Mouse (Mus musculus): ENCODE data around the gene Bnipl. TPM values are rescaled to one million over a fixed set of nuclear protein-coding genes. Genes with fewer than 3 reads are reported as not detected.

The Bnipl gene
- polyA plus RNA-seq, 1 experiment from 2014 or later: 2.1 TPM

DNA sequence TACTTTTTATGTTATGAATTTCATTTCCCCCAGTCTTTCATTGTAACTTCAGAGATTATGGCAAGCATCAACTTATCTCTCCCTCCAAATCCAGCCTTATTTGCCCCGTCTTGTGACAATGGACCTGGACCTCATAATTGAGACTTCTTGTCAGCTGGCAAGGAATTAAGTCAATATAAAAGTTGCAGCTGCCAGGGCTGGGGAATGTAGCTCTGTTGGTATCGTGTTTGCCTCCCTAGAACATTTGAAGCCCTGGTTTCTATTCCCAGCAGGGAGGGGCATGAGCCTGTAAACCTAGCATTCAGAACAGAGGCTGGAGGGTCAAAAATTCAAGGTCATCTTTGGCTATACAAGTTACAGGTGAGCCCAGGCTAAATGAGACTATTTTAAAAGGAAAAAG, 55.2 kb downstream of the Bnipl start:
- H3K36me3 ChIP-seq (ENCODE audit: control insufficient read depth, insufficient read depth, low read length): peaks cover 59% of the 10 kb centered on the region
- H3K4me1 ChIP-seq (ENCODE audit: control insufficient read depth, insufficient read depth, low read length): no peaks in the 10 kb centered on the region; the same call in 1 of the 2 replicates
- no peak overlapping the region for H3K4me2 ChIP-seq (replicated peaks; ENCODE audit: low read depth, low read length)
- no peak overlapping the region for H3K27ac ChIP-seq (ENCODE audit: low read depth, low read length)
- H3K4me3 ChIP-seq (ENCODE audit: low read length): no peak overlapping the region
- ATAC-seq (ENCODE audit: low FRiP score, low TSS enrichment): no peak
- no peak overlapping the region for H3K9ac ChIP-seq (ENCODE audit: low read depth, low read length)
- no peaks in the 10 kb centered on the region for H3K9me3 ChIP-seq (ENCODE audit: control insufficient read depth, low read length)
- no peaks in the 10 kb centered on the region for H3K27me3 ChIP-seq (ENCODE audit: control insufficient read depth, insufficient read depth, low read length)
- WGBS: 85% methylated on average over 2 of the region's 2 CpGs

GRCm38 (mm10) chr3:95194721-95195135, 56.3 kb downstream of the Bnipl start:
- ATAC-seq (ENCODE audit: low FRiP score, low TSS enrichment): no peak
- Histone ChIP-seq H3K27ac (ENCODE audit: low read depth, low read length) (no peak overlapping the region), H3K4me1 (ENCODE audit: control insufficient read depth, insufficient read depth, low read length) (no peaks in the 10 kb centered on the region), H3K9me3 (ENCODE audit: control insufficient read depth, low read length) (no peaks in the 10 kb centered on the region), H3K27me3 (ENCODE audit: control insufficient read depth, insufficient read depth, low read length) (no peaks in the 10 kb centered on the region), H3K9ac (ENCODE audit: low read depth, low read length) (no peak overlapping the region), H3K4me3 (ENCODE audit: low read length) (no peak overlapping the region), H3K4me2 (replicated peaks; ENCODE audit: low read depth, low read length) (no peak overlapping the region), H3K36me3 (ENCODE audit: control insufficient read depth, insufficient read depth, low read length) (peaks cover 59% of the 10 kb centered on the region)
- WGBS: 80% methylated on average over 6 of the region's 6 CpGs

Other genes with a start within 250 kb of the Bnipl start
- gene Zfp687, start 235.7 kb downstream of the Bnipl start, polyA plus RNA-seq (2014; fragmentation: Nextera tagmentation; extraction: Ambion mirVana): 28.7 and 38.1 TPM in 2 replicates
- 261 and 286 TPM in 2 replicates for gene Psmd4, start 208.6 kb downstream of the Bnipl start, polyA plus RNA-seq (2014; fragmentation: Nextera tagmentation; extraction: Ambion mirVana)
- 16.9 and 22.8 TPM in 2 replicates for gene Pip5k1a, start 144.3 kb downstream of the Bnipl start, polyA plus RNA-seq (2014; fragmentation: Nextera tagmentation; extraction: Ambion mirVana)
- gene Vps72, start 140.2 kb downstream of the Bnipl start, polyA plus RNA-seq (2014; fragmentation: Nextera tagmentation; extraction: Ambion mirVana): 182 and 190 TPM in 2 replicates
- gene Tmod4, start 126.7 kb downstream of the Bnipl start, polyA plus RNA-seq (2014; fragmentation: Nextera tagmentation; extraction: Ambion mirVana): 1.5 and 1.7 TPM in 2 replicates
- gene Scnm1, start 117.2 kb downstream of the Bnipl start, polyA plus RNA-seq (2014; fragmentation: Nextera tagmentation; extraction: Ambion mirVana): 69.6 and 84.7 TPM in 2 replicates
- gene Lysmd1, start 117.1 kb downstream of the Bnipl start, polyA plus RNA-seq (2014; fragmentation: Nextera tagmentation; extraction: Ambion mirVana): 6.9 and 9.1 TPM in 2 replicates
- gene Tnfaip8l2, start 108.8 kb downstream of the Bnipl start, polyA plus RNA-seq (2014; fragmentation: Nextera tagmentation; extraction: Ambion mirVana): 2.1 TPM in 2 replicates
- gene Sema6c, start 90.7 kb downstream of the Bnipl start, polyA plus RNA-seq (2014; fragmentation: Nextera tagmentation; extraction: Ambion mirVana): 5.3 and 5.8 TPM in 2 replicates
- 9.7 and 15.4 TPM in 2 replicates for gene Gabpb2, start 33.3 kb downstream of the Bnipl start, polyA plus RNA-seq (2014; fragmentation: Nextera tagmentation; extraction: Ambion mirVana)
- 109 and 113 TPM in 2 replicates for gene Cdc42se1, start 22.5 kb downstream of the Bnipl start, polyA plus RNA-seq (2014; fragmentation: Nextera tagmentation; extraction: Ambion mirVana)
- 18.5 and 19.1 TPM in 2 replicates for gene Mllt11, start 19.0 kb downstream of the Bnipl start, polyA plus RNA-seq (2014; fragmentation: Nextera tagmentation; extraction: Ambion mirVana)
- gene Gm128, start 9.6 kb downstream of the Bnipl start, polyA plus RNA-seq (2014; fragmentation: Nextera tagmentation; extraction: Ambion mirVana): 0.19 and 0.57 TPM in 2 replicates
- 33.0 and 40.9 TPM in 2 replicates for gene Mindy1, start 30.2 kb upstream of the Bnipl start, polyA plus RNA-seq (2014; fragmentation: Nextera tagmentation; extraction: Ambion mirVana)
- gene Prune1, start 30.9 kb upstream of the Bnipl start, polyA plus RNA-seq (2014; fragmentation: Nextera tagmentation; extraction: Ambion mirVana): 15.4 and 22.1 TPM in 2 replicates
- 3.7 and 4.3 TPM in 2 replicates for gene Anxa9, start 56.0 kb upstream of the Bnipl start, polyA plus RNA-seq (2014; fragmentation: Nextera tagmentation; extraction: Ambion mirVana)
- gene Cers2, start 63.6 kb upstream of the Bnipl start, polyA plus RNA-seq (2014; fragmentation: Nextera tagmentation; extraction: Ambion mirVana): 103 and 154 TPM in 2 replicates
- gene Setdb1, start 106.0 kb upstream of the Bnipl start, polyA plus RNA-seq (2014; fragmentation: Nextera tagmentation; extraction: Ambion mirVana): 30.2 and 56.5 TPM in 2 replicates
- not detected in 2 replicates for gene 4930558C23Rik, start 151.6 kb upstream of the Bnipl start, polyA plus RNA-seq (2014; fragmentation: Nextera tagmentation; extraction: Ambion mirVana)
- gene Arnt, start 183.2 kb upstream of the Bnipl start, polyA plus RNA-seq (2014; fragmentation: Nextera tagmentation; extraction: Ambion mirVana): 15.6 and 35.4 TPM in 2 replicates
- 3.0 and 3.6 TPM in 2 replicates for gene Ctsk, start 248.1 kb upstream of the Bnipl start, polyA plus RNA-seq (2014; fragmentation: Nextera tagmentation; extraction: Ambion mirVana)